Mouse (Mus musculus) liver, embryonic 13.5 days (tissue): ENCODE data around the gene Tubgcp5. TPM values are rescaled to one million over a fixed set of nuclear protein-coding genes. Genes with fewer than 3 reads are reported as not detected.

ENCODE experiments used
- ATAC-seq: fragments of 200-750 bp; cut with Nextera tagmentation; 2 replicates; pipeline ENCODE4 v1.8.0; 2017; ENCODE audit warnings: low read depth, mild to moderate bottlenecking, moderate number of reproducible peaks, moderate library complexity
- DNase-seq: peaks from one replicate; pipeline ENCODE4 v3.0.0; 2022
- H3K27ac ChIP-seq: fragments of 300-500 bp; sonication (generic); 2 replicates; pipeline ENCODE4 v1.5.1; 2015; ENCODE audit warnings: moderate library complexity, mild to moderate bottlenecking, inconsistent platforms
- H3K27me3 ChIP-seq: fragments of 300-500 bp; sonication (generic); 2 replicates; pipeline ENCODE4 v1.6.1; 2015; ENCODE audit warnings: mild to moderate bottlenecking, inconsistent platforms
- H3K36me3 ChIP-seq: fragments of 300-500 bp; sonication (generic); 2 replicates; pipeline ENCODE4 v1.6.1; 2015; ENCODE audit warnings: mild to moderate bottlenecking, inconsistent platforms
- H3K4me1 ChIP-seq: fragments of 300-500 bp; sonication (generic); replicated peaks from 2 replicates; pipeline ENCODE4 v1.6.1; 2015; ENCODE audit warnings: inconsistent platforms
- H3K4me2 ChIP-seq: fragments of 300-500 bp; sonication (generic); 2 replicates; pipeline ENCODE4 v1.6.1; 2015; ENCODE audit warnings: inconsistent platforms, mild to moderate bottlenecking, moderate library complexity
- H3K4me3 ChIP-seq: fragments of 300-500 bp; sonication (generic); replicated peaks from 2 replicates; pipeline ENCODE4 v1.5.1; 2015; ENCODE audit warnings: mild to moderate bottlenecking, inconsistent platforms
- H3K9ac ChIP-seq: fragments of 300-500 bp; sonication (generic); 2 replicates; pipeline ENCODE4 v1.6.1; 2015; ENCODE audit warnings: mild to moderate bottlenecking, inconsistent platforms
- H3K9me3 ChIP-seq: fragments of 300-500 bp; sonication (generic); replicated peaks from 2 replicates; pipeline ENCODE4 v1.6.1; 2016; ENCODE audit warnings: inconsistent platforms
- WGBS: fragments of 180-500 bp; shearing (Covaris S2); methylation state at CpG from one replicate; pipeline ENCODE4 v1.1.7; 2015; ENCODE audit not compliant: insufficient replicate concordance; 5-methylcytosine and 5-hydroxymethylcytosine counted together
- polyA plus RNA-seq: library from polyadenylated mRNA; unstranded; fragments of >200 nt; fragmentation: Nextera tagmentation; extraction: Ambion mirVana; gene quantifications from 2 replicates; pipeline ENCODE4 v1.2.1, GENCODE M21; 2015

Tubgcp5 gene
- polyA plus RNA-seq, 1 experiment from 2014 or later, result 7.9 TPM

- no peak for DNase-seq
- Histone ChIP-seq H3K9ac (no peak overlapping the region), H3K4me3 (no peak overlapping the region), H3K9me3 (no peaks in the 10 kb centered on the region), H3K4me2 (no peak overlapping the region), H3K4me1 (peaks cover 10% of the 10 kb centered on the region), H3K27ac (no peak overlapping the region), H3K36me3 (peaks cover 73% of the 10 kb centered on the region), H3K27me3 (no peaks in the 10 kb centered on the region)
- 77% methylated on average over 3 of the region's 3 CpGs for WGBS
- no peak for ATAC-seq
These were observed 6.0 kb downstream of the Tubgcp5 start for GRCm38 (mm10) chr7:55799981-55800380.

- no peaks in the 10 kb centered on the region for H3K4me1 ChIP-seq
- 44% methylated on average over 2 of the region's 2 CpGs for WGBS
- H3K4me2 ChIP-seq, result no peak overlapping the region
- no peak overlapping the region for H3K4me3 ChIP-seq
- H3K27me3 ChIP-seq, result no peaks in the 10 kb centered on the region
- ATAC-seq, result no peak
- H3K9me3 ChIP-seq, result no peaks in the 10 kb centered on the region
- no peak for DNase-seq
- no peak overlapping the region for H3K9ac ChIP-seq
- H3K36me3 ChIP-seq, result peaks cover 69% of the 10 kb centered on the region
- H3K27ac ChIP-seq, result no peak overlapping the region
These were observed 16.0 kb downstream of the Tubgcp5 start for GRCm38 (mm10) chr7:55809967-55810366.

GRCm38 (mm10) chr7:55824468-55824867 is 30.5 kb downstream of the Tubgcp5 start:
- no peaks in the 10 kb centered on the region for H3K9me3 ChIP-seq
- H3K4me3 ChIP-seq, result no peak overlapping the region
- ATAC-seq, result no peak
- H3K9ac ChIP-seq, result no peak overlapping the region
- DNase-seq, result no peak
- H3K4me2 ChIP-seq, result no peak overlapping the region
- H3K36me3 ChIP-seq, result peaks cover 76% of the 10 kb centered on the region
- H3K27me3 ChIP-seq, result no peaks in the 10 kb centered on the region
- WGBS, result 75% methylated on average over 5 of the region's 5 CpGs
- no peak overlapping the region for H3K27ac ChIP-seq
- H3K4me1 ChIP-seq, result no peaks in the 10 kb centered on the region

- H3K9me3 ChIP-seq, result no peaks in the 10 kb centered on the region
- ATAC-seq (no peak), DNase-seq (no peak)
- peaks cover 64% of the 10 kb centered on the region for H3K36me3 ChIP-seq
- H3K27me3 ChIP-seq, result no peaks in the 10 kb centered on the region
- H3K4me2 ChIP-seq, result no peak overlapping the region
- H3K4me1 ChIP-seq, result no peaks in the 10 kb centered on the region
- 79% methylated on average over 9 of the region's 9 CpGs for WGBS
- H3K9ac ChIP-seq, result no peak overlapping the region
- H3K27ac ChIP-seq, result no peak overlapping the region
- no peak overlapping the region for H3K4me3 ChIP-seq
These were observed 33.6 kb downstream of the Tubgcp5 start for GRCm38 (mm10) chr7:55827551-55827950.

- ATAC-seq, result peak; percentile 61
- Histone ChIP-seq H3K4me2 (no peak overlapping the region), H3K9me3 (no peaks in the 10 kb centered on the region), H3K9ac (no peak overlapping the region), H3K36me3 (peaks cover 3% of the 10 kb centered on the region), H3K4me1 (peaks cover 11% of the 10 kb centered on the region; the same call in 1 of the 2 replicates), H3K4me3 (no peak overlapping the region), H3K27ac (no peak overlapping the region), H3K27me3 (no peaks in the 10 kb centered on the region)
- 36% methylated on average over 4 of the region's 4 CpGs for WGBS
- no peak for DNase-seq
These were observed 42.9 kb downstream of the Tubgcp5 start for GRCm38 (mm10) chr7:55836877-55837276.

- ATAC-seq, result no peak
- DNase-seq, result no peak
- H3K9ac ChIP-seq, result peak within 1 kb of the TSS; percentile 86
- 55% methylated on average over 7 of the region's 7 CpGs for WGBS
- H3K27ac ChIP-seq, result peak within 1 kb of the TSS; percentile 76
- H3K4me1 ChIP-seq, result peaks cover 25% of the 10 kb centered on the region
- no peaks in the 10 kb centered on the region for H3K9me3 ChIP-seq
- H3K36me3 ChIP-seq, result no peaks in the 10 kb centered on the region
- H3K4me3 ChIP-seq, result peak within 1 kb of the TSS; percentile 85
- H3K4me2 ChIP-seq, result peak within 1 kb of the TSS; percentile 91
- no peaks in the 10 kb centered on the region for H3K27me3 ChIP-seq
These were observed 47.5 kb downstream of the Tubgcp5 start, which contains the start of gene Cyfip1 for GRCm38 (mm10) chr7:55841445-55841844. Cyfip1 (plus strand) TSS chr7:55841745.

GRCm38 (mm10) chr7:55841977-55842503 is 48.1 kb downstream of the Tubgcp5 start:
- WGBS, result under 1% methylated on average over 44 of the region's 47 CpGs
- peak; percentile 95 for ATAC-seq

GRCm38 (mm10) chr7:55842504-55843152 is 48.7 kb downstream of the Tubgcp5 start:
- Histone ChIP-seq H3K4me3 (peak overlapping the region; percentile 85), H3K4me1 (peaks cover 20% of the 10 kb centered on the region), H3K27ac (peak overlapping the region; percentile 76), H3K36me3 (no peaks in the 10 kb centered on the region), H3K9ac (peak overlapping the region; percentile 86), H3K4me2 (peak overlapping the region; percentile 91), H3K9me3 (no peaks in the 10 kb centered on the region), H3K27me3 (no peaks in the 10 kb centered on the region)
- ATAC-seq, result no peak
- WGBS, result under 1% methylated on average over 40 of the region's 40 CpGs
- no peak for DNase-seq

More at GRCm38 (mm10) chr7:55841977-55842503, 48.1 kb downstream of the Tubgcp5 start:
- Histone ChIP-seq H3K4me2 (peak overlapping the region; percentile 91), H3K36me3 (no peaks in the 10 kb centered on the region), H3K4me3 (peak overlapping the region; percentile 85), H3K9me3 (no peaks in the 10 kb centered on the region), H3K27ac (peak overlapping the region; percentile 76), H3K4me1 (peaks cover 22% of the 10 kb centered on the region), H3K27me3 (no peaks in the 10 kb centered on the region), H3K9ac (peak overlapping the region; percentile 86)
- peak; percentile 73 for DNase-seq

- Histone ChIP-seq H3K4me3 (no peak overlapping the region), H3K4me1 (peaks cover 21% of the 10 kb centered on the region), H3K9ac (no peak overlapping the region), H3K27ac (no peak overlapping the region), H3K36me3 (no peaks in the 10 kb centered on the region), H3K9me3 (no peaks in the 10 kb centered on the region), H3K4me2 (no peak overlapping the region), H3K27me3 (no peaks in the 10 kb centered on the region)
- WGBS, result 67% methylated on average over 9 of the region's 9 CpGs
- ATAC-seq (no peak), DNase-seq (no peak)
These were observed 52.8 kb downstream of the Tubgcp5 start for GRCm38 (mm10) chr7:55846606-55847312.

GRCm38 (mm10) chr7:55849948-55850571 is 56.1 kb downstream of the Tubgcp5 start:
- no peaks in the 10 kb centered on the region for H3K9me3 ChIP-seq
- no peaks in the 10 kb centered on the region for H3K36me3 ChIP-seq
- peaks cover 15% of the 10 kb centered on the region; the same call in 1 of the 2 replicates for H3K4me1 ChIP-seq
- no peak overlapping the region for H3K4me3 ChIP-seq
- DNase-seq, result no peak
- no peak overlapping the region for H3K4me2 ChIP-seq
- H3K27ac ChIP-seq, result no peak overlapping the region
- H3K9ac ChIP-seq, result no peak overlapping the region
- H3K27me3 ChIP-seq, result no peaks in the 10 kb centered on the region
- 70% methylated on average over 14 of the region's 14 CpGs for WGBS
- ATAC-seq, result no peak

- DNase-seq (no peak), ATAC-seq (no peak)
- WGBS, result 36% methylated on average over 3 of the region's 3 CpGs
- H3K27ac ChIP-seq, result no peak overlapping the region
- peaks cover 18% of the 10 kb centered on the region; the same call in 1 of the 2 replicates for H3K4me1 ChIP-seq
- no peaks in the 10 kb centered on the region for H3K9me3 ChIP-seq
- H3K4me3 ChIP-seq, result no peak overlapping the region
- H3K9ac ChIP-seq, result no peak overlapping the region
- no peaks in the 10 kb centered on the region for H3K27me3 ChIP-seq
- H3K36me3 ChIP-seq, result no peaks in the 10 kb centered on the region
- H3K4me2 ChIP-seq, result no peak overlapping the region
These were observed 58.8 kb downstream of the Tubgcp5 start for GRCm38 (mm10) chr7:55852787-55853186.
